Mouse (Mus musculus) heart, adult 2 months (tissue): Measurements from ENCODE around the gene Prkar2b. TPM values are rescaled to one million over a fixed set of nuclear protein-coding genes. Genes with fewer than 3 reads are reported as not detected.

Experiments used
- DNase-seq, 2 experiments: peaks; one replicate each; pipeline ENCODE4 v3.0.0; 2021
- H3K27ac ChIP-seq: fragments of 200-600 bp; 2 replicates; pipeline ENCODE4 v1.8.1; 2022
- H3K27me3 ChIP-seq: fragments of 200-500 bp; 2 replicates; pipeline ENCODE4 v1.6.1; 2012; ENCODE audit warnings: mild to moderate bottlenecking, low read length, inconsistent platforms, mixed read lengths; ENCODE audit not compliant: control insufficient read depth, insufficient read depth
- H3K36me3 ChIP-seq: fragments of 200-500 bp; 2 replicates; pipeline ENCODE4 v1.6.1; 2012; ENCODE audit warnings: low read length, inconsistent platforms; ENCODE audit not compliant: control insufficient read depth, insufficient read depth
- H3K4me1 ChIP-seq: fragments of 200-500 bp; 2 replicates; pipeline ENCODE4 v1.6.1; 2011; ENCODE audit warnings: low read length; ENCODE audit not compliant: control insufficient read depth, insufficient read depth
- H3K4me3 ChIP-seq: fragments of 200-600 bp; 2 replicates; pipeline ENCODE4 v1.8.1; 2022
- H3K79me2 ChIP-seq: fragments of 200-500 bp; replicated peaks from 2 replicates; pipeline ENCODE4 v1.6.1; 2012; ENCODE audit warnings: mild to moderate bottlenecking, inconsistent platforms, low read length, moderate library complexity, mixed read lengths; ENCODE audit not compliant: control insufficient read depth, insufficient read depth
- H3K9ac ChIP-seq: fragments of 200-500 bp; 2 replicates; pipeline ENCODE4 v1.6.1; 2012; ENCODE audit warnings: low read depth, mild to moderate bottlenecking, control low read depth, inconsistent platforms, low read length, mixed read lengths
- CTCF ChIP-seq: fragments of 200-600 bp; IDR thresholded peaks from 2 replicates; pipeline ENCODE4 v1.8.1; 2022; ENCODE audit warnings: antibody characterized with exemption, mild to moderate bottlenecking, moderate library complexity
- EP300 ChIP-seq: fragments of 200-500 bp; IDR thresholded peaks from 2 replicates; pipeline ENCODE4 v1.6.1; 2011; ENCODE audit warnings: low read depth, low read length, control low read depth; ENCODE audit not compliant: insufficient read depth
- POLR2A ChIP-seq: fragments of 200-500 bp; IDR thresholded peaks from 2 replicates; pipeline ENCODE4 v1.6.1; 2011; ENCODE audit warnings: mild to moderate bottlenecking, low read depth, low read length, control low read depth; ENCODE audit not compliant: insufficient read depth
- WGBS: fragments of 180-500 bp; shearing (Covaris S2); methylation state at CpG from one replicate; pipeline ENCODE4 v1.1.7; 2018; 5-methylcytosine and 5-hydroxymethylcytosine counted together
- intact Hi-C: fragments of 180-260 bp; cut with DNase I; formaldehyde crosslinking; loops from one replicate; pipeline ENCODE4 v1.15.1; 2025
- polyA plus RNA-seq: library from polyadenylated mRNA; depleted of rRNA; stranded (reverse); fragments of >200 nt; gene quantifications from 2 replicates; pipeline ENCODE4 v1.2.3, GENCODE M21; 2012
- total RNA-seq, 2 experiments: library from RNA; stranded (reverse); gene quantifications; 2 replicates each; pipeline ENCODE4 v1.2.3; 2021

Prkar2b gene
- total and polyA plus RNA-seq, 3 experiments = 5.4 to 10.4 (median 7.9) TPM

DNA sequence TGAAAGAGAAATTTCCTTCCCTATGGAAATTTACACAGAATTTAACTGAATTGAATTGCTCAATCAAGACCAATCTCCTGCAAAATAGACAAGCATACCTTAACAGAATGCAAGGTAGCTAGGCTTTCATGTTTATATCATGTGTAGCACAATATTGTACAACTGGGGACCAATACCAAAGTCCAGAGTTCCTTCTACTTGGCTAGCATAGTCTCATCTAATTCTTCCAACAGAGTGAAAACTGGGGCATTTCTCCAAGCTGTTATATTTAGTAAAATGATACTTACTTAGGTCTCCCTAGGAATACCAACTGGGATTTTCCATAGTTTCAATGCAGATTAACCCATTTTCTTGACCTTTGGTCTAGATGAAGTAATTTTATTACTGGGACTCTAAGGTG is 122.1 kb downstream of the Prkar2b start:
- Histone ChIP-seq H3K4me1 (peaks cover 3% of the 10 kb centered on the region), H3K9ac (no peak overlapping the region), H3K4me3 (no peak overlapping the region), H3K79me2 (peaks cover 2% of the 10 kb centered on the region; the same call in 1 of the 2 replicates), H3K36me3 (peaks cover 43% of the 10 kb centered on the region), H3K27me3 (no peaks in the 10 kb centered on the region), H3K27ac (no peak overlapping the region)
- TF ChIP-seq EP300 (no peak), POLR2A (no peak), CTCF (no peak)
- no peak for DNase-seq
- intact Hi-C loops = no loop called here

GRCm38 (mm10) chr12:31938391-31938997 is 122.6 kb downstream of the Prkar2b start:
- H3K36me3 ChIP-seq = peaks cover 38% of the 10 kb centered on the region
- peaks cover 2% of the 10 kb centered on the region; the same call in 1 of the 2 replicates for H3K79me2 ChIP-seq
- DNase-seq = no peak
- H3K4me1 ChIP-seq = no peaks in the 10 kb centered on the region; the same call in none of the 2 replicates
- WGBS = 93% methylated on average over 4 of the region's 4 CpGs
- H3K27ac ChIP-seq = no peak overlapping the region
- no peak overlapping the region for H3K4me3 ChIP-seq
- intact Hi-C loops = no loop called here
- H3K9ac ChIP-seq = no peak overlapping the region
- TF ChIP-seq POLR2A = no peak
- TF ChIP-seq CTCF = no peak
- no peak for TF ChIP-seq EP300
- H3K27me3 ChIP-seq = no peaks in the 10 kb centered on the region

DNA sequence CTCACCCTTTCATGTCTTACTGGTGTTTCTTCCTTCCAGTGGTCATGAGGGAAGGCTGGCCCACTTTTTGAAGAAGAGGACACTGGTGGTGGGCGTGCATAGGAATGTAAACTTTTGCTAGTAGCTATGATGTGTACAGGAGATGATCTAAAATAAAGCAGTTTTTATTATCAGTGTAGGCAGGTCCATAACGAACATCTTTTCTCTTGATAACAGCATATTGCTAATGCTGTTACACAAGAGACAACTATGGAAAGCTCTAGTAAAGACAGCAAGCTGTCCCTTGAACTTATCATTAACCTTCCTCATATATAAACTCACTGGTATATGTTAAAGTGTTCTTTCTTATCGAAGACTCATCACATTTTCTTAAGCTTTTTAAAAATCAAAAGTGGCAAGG is 123.5 kb downstream of the Prkar2b start:
- DNase-seq = no peak
- H3K4me3 ChIP-seq = no peak overlapping the region
- peaks cover 33% of the 10 kb centered on the region for H3K36me3 ChIP-seq
- TF ChIP-seq POLR2A = no peak
- TF ChIP-seq EP300 = no peak
- TF ChIP-seq CTCF = no peak
- H3K27me3 ChIP-seq = no peaks in the 10 kb centered on the region
- intact Hi-C loops = no loop called here
- H3K4me1 ChIP-seq = no peaks in the 10 kb centered on the region; the same call in 1 of the 2 replicates
- 86% methylated on average over 3 of the region's 3 CpGs for WGBS
- H3K27ac ChIP-seq = no peak overlapping the region
- peaks cover 2% of the 10 kb centered on the region; the same call in 1 of the 2 replicates for H3K79me2 ChIP-seq
- H3K9ac ChIP-seq = no peak overlapping the region

DNA sequence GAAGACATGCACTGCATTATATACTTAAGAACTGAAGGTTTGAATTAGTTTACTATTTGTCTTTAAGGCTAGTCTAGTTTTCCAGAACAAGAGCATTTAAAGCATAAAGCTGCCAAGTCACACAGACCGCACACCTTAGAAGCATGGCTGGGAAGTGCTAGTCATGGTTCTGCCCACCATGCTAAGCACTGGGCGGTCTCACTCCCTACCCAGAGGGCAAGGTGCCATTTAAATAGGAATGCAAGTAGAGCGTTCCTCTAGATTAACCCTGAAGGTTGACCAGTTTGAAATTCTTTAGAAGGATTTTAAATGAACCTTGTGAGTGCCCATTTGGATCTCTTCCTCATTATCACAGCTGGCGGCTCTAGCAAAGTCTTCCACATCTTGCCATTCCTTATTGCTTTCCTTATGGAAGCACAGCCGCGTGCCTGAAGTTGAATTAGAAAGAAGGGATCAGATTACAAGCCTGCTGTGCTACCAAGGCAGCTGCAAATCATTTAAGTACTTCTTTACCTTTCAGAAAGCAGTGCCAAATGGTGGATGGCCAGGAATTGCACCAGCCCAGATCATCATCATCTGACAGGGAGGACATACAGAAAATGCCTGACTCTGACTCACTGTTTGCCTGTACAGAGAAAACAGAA is 124.3 kb downstream of the Prkar2b start:
- Histone ChIP-seq H3K9ac (no peak overlapping the region), H3K27me3 (no peaks in the 10 kb centered on the region), H3K79me2 (peaks cover 2% of the 10 kb centered on the region; the same call in 1 of the 2 replicates), H3K36me3 (peaks cover 32% of the 10 kb centered on the region), H3K27ac (no peak overlapping the region), H3K4me1 (no peaks in the 10 kb centered on the region; the same call in 1 of the 2 replicates), H3K4me3 (no peak overlapping the region)
- no peak for DNase-seq
- 63% methylated on average over 6 of the region's 6 CpGs for WGBS
- TF ChIP-seq POLR2A = no peak
- no peak for TF ChIP-seq EP300
- no peak for TF ChIP-seq CTCF
- intact Hi-C loops = no loop called here

GRCm38 (mm10) chr12:31931818-31932217 is 129.3 kb downstream of the Prkar2b start:
- intact Hi-C loops = no loop called here
- TF ChIP-seq POLR2A = no peak
- TF ChIP-seq EP300 = no peak
- peak; percentile 36 for TF ChIP-seq CTCF
- Histone ChIP-seq H3K27me3 (no peaks in the 10 kb centered on the region), H3K36me3 (peaks cover 34% of the 10 kb centered on the region), H3K4me1 (no peaks in the 10 kb centered on the region), H3K79me2 (no peaks in the 10 kb centered on the region; the same call in 1 of the 2 replicates), H3K4me3 (no peak overlapping the region), H3K27ac (no peak overlapping the region), H3K9ac (no peak overlapping the region)
- 98% methylated on average over 3 of the region's 3 CpGs for WGBS
- no peak for DNase-seq

DNA sequence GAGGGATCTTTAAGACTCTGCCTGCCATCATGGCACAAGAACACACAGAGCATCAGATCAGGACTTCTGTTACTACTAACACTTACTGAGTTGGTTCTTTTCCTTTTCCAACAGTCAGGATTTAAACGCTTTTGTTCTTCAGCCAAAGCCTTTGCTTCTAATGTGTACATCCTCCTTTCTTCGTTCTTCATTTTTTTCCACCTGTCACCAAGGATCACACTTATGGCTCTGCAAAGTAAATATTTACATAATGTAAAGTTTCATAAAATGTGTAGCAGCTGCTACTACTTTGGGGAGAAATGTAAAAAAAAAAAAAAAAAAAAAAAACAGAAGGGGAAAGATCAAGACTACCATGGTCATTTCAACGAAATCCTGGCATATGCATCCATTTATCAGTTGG is 132.6 kb downstream of the Prkar2b start:
- no peaks in the 10 kb centered on the region; the same call in 1 of the 2 replicates for H3K79me2 ChIP-seq
- no peaks in the 10 kb centered on the region; the same call in 1 of the 2 replicates for H3K4me1 ChIP-seq
- no peak overlapping the region for H3K4me3 ChIP-seq
- intact Hi-C loops = loop anchor here (5.0 to 10.0 kb wide), 3 partner anchors 211 to 554 kb away; partner anchors contain the start of genes Cog5 and Dus4l
- TF ChIP-seq POLR2A (no peak), EP300 (no peak), CTCF (no peak)
- H3K27me3 ChIP-seq = no peaks in the 10 kb centered on the region
- H3K27ac ChIP-seq = no peak overlapping the region
- no peak overlapping the region for H3K9ac ChIP-seq
- DNase-seq = no peak
- H3K36me3 ChIP-seq = peaks cover 35% of the 10 kb centered on the region
- 72% methylated on average over 3 of the region's 3 CpGs for WGBS
